Mouse (Mus musculus): ENCODE measurements at regions not wholly inside any gene's neighbourhood (a gene's known extent, or its start where the extent isn't known, plus 50 kb on each side); places are given as distances from the start of the nearest gene placed in this dataset.

GRCm38 (mm10) chr10:126646587-126646986 is 254.6 kb downstream of the Atp23 start:
- in situ Hi-C loops (cut with MboI), result no loop called here

- in situ Hi-C loops (cut with MboI), result no loop called here
These were observed 259.3 kb downstream of the Atp23 start for GRCm38 (mm10) chr10:126641792-126642289.

- in situ Hi-C loops (cut with MboI), result no loop called here
These were observed 266.4 kb downstream of the Atp23 start for GRCm38 (mm10) chr10:126634731-126635130.

- in situ Hi-C loops (cut with MboI), result no loop called here
These were observed 273.1 kb downstream of the Atp23 start for GRCm38 (mm10) chr10:126628057-126628456.

- in situ Hi-C loops (cut with MboI), result no loop called here
These were observed 275.7 kb downstream of the Atp23 start for GRCm38 (mm10) chr10:126625466-126625865.

- in situ Hi-C loops (cut with MboI), result no loop called here
These were observed 280.4 kb downstream of the Atp23 start for GRCm38 (mm10) chr10:126620802-126621201.

- in situ Hi-C loops (cut with MboI), result no loop called here
These were observed 281.2 kb downstream of the Atp23 start for GRCm38 (mm10) chr10:126619970-126620369.

- in situ Hi-C loops (cut with MboI), result no loop called here
These were observed 288.9 kb downstream of the Atp23 start for GRCm38 (mm10) chr10:126612226-126612625.

GRCm38 (mm10) chr10:126610506-126610905 is 290.6 kb downstream of the Atp23 start:
- in situ Hi-C loops (cut with MboI), result no loop called here

- in situ Hi-C loops (cut with MboI), result no loop called here
These were observed 301.5 kb downstream of the Atp23 start for GRCm38 (mm10) chr10:126599686-126600085.

- in situ Hi-C loops (cut with MboI), result no loop called here
These were observed 333.0 kb downstream of the Atp23 start for GRCm38 (mm10) chr10:126568155-126568554.

GRCm38 (mm10) chr10:126565326-126565725 is 335.8 kb downstream of the Atp23 start:
- in situ Hi-C loops (cut with MboI), result no loop called here

GRCm38 (mm10) chr10:126555080-126555479 is 346.1 kb downstream of the Atp23 start:
- in situ Hi-C loops (cut with MboI), result no loop called here

GRCm38 (mm10) chr10:126531950-126532349 is 369.2 kb downstream of the Atp23 start:
- in situ Hi-C loops (cut with MboI), result no loop called here

GRCm38 (mm10) chr10:126531368-126531767 is 369.8 kb downstream of the Atp23 start:
- in situ Hi-C loops (cut with MboI), result no loop called here

- in situ Hi-C loops (cut with MboI), result no loop called here
These were observed 372.4 kb downstream of the Atp23 start for GRCm38 (mm10) chr10:126528801-126529200.

GRCm38 (mm10) chr10:126526186-126526585 is 375.0 kb downstream of the Atp23 start:
- in situ Hi-C loops (cut with MboI), result no loop called here

GRCm38 (mm10) chr10:126521836-126522815 is 379.0 kb downstream of the Atp23 start:
- in situ Hi-C loops (cut with MboI), result loop anchor here (25.0 kb wide), 1 partner anchor 1135 kb away; the partner anchor contains the start of gene Slc16a7

- in situ Hi-C loops (cut with MboI), result loop anchor here (25.0 kb wide), 1 partner anchor 1134 kb away; the partner anchor contains the start of gene Slc16a7
These were observed 380.2 kb downstream of the Atp23 start for GRCm38 (mm10) chr10:126520973-126521372.

GRCm38 (mm10) chr10:126513185-126513584 is 388.0 kb downstream of the Atp23 start:
- in situ Hi-C loops (cut with MboI), result loop anchor here (25.0 kb wide), 1 partner anchor 1126 kb away; the partner anchor contains the start of gene Slc16a7

- in situ Hi-C loops (cut with MboI), result loop anchor here (25.0 kb wide), 1 partner anchor 1124 kb away; the partner anchor contains the start of gene Slc16a7
These were observed 389.6 kb downstream of the Atp23 start for GRCm38 (mm10) chr10:126511511-126511910.

- in situ Hi-C loops (cut with MboI), result loop anchor here (25.0 kb wide), 1 partner anchor 1119 kb away; the partner anchor contains the start of gene Slc16a7
These were observed 395.2 kb downstream of the Atp23 start for GRCm38 (mm10) chr10:126505988-126506387.
